Mouse (Mus musculus) regulatory T cell (primary cell): ENCODE measurements around the gene Unc5cl.
"Not testable (repeated sequence)": the region's sequence is repeated elsewhere in the genome, so short reads cannot be mapped to it uniquely, and the experiment has no call there.

Experiments used
- in situ Hi-C: fragments of 300-600 bp; cut with MboI, MseI; formaldehyde crosslinking; loops from one replicate; pipeline ENCODE4 v1.15.1; 2025; ENCODE audit warnings: high pct_unique_total_duplicates

Unc5cl gene

DNA sequence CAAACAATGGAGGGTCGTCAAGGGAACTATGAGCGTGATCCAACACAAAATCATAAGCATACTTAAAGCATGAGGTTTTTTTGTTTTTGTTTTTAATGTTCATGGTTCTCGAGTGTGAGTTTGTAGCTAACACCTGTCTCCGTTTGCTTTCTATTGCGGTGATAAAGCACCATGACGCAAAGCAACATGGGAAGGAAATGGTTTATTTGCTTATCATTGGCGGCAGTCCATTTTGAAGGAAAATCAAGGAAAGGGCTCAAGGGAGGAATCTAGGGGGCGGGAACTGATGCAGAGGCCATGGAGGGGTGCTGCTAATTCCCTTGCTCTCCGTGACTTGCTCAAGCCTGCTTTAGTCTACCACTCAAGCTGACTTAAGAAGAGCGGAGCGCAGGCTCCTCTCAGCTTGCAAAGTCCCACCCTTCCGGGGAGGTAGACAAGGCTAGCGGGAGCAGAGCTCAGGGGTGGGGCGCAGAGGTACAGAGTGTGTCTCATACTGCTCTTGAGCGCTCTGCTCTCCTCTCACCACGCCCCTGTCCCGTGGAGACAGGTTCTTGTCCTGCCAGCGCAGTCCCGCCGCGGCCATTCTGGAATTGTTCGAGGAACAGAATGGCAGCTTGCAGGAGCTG, 12.2 kb downstream of the Unc5cl start:
- in situ Hi-C loops, result no loop called here

DNA sequence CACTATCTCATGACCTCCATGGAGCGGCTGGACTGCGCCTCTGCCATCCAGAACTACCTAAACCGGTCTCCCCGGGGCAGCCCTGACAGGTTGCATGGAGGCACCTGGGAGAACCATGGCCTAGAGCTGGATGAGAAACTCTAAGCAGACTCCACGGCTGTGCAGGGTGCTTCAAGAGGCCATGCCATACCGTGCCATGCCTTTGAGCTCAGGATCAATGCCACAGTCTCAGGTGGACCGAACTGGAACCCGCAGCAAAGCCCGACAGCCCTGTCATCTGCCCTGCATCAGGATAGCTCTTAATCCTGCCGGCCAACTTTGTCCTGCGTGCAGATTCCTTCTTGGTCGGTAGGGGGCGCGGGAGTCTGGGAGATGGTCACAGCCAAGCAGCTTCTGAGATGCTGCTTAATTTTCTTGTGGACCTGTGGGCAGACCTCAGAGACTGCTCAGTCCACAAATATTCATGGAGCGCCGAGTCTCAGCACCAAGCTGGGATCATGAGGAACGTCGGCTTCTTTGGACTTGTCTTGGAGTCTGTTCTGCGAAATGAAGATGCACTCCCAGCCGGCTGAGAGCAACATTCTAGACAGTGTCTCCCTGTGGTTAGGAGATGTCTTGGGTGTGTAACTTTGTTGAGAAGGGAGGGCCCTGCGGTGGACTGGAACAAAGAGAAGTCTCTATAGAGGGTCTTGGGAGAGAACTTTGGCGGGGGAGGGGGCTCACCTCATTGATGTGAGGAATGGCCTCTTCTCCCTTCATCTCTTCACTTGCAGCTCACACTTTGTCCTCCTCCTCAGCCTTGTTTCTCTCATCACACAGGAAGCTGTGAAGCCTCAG, 12.9 kb downstream of the Unc5cl start:
- in situ Hi-C loops, result no loop called here

DNA sequence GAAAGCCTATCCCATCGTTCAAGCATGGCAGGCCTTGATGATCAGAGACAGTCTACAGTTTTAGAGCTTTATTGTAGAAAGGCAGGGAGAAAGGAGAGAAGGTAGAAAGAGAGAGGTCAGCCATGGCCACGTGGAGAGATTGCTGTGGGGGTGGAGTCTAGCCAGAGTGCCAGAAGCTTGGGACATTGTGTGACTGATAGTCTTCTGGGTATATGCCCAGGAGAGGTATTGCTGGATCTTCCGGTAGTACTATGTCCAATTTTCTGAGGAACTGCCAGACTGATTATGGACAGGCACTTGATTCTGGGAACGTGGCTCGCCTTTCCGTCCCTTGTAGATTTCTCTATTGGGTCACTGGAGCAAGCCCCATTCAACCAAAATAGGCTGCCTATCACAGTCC, 19.6 kb downstream of the Unc5cl start:
- in situ Hi-C loops, result not testable (repeated sequence)

DNA sequence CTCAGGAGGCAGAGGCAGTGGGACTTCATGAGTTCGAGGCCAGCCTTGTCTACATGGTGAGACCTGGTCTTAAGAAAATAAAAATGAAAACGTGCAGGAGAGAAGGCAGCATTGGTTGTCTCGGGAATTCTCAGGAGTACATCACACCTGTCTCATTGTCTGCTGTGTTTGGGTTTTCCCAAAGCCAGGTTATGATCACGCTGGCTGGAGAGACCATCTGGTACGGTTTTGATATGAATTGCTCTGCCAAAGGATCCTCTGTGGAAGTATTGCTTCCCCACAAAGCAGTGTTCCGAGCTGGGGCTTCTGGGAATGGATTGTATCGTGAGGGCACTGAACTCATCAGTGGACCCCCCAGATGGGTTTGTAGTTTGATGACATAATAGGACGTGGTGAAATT, 20.7 kb downstream of the Unc5cl start:
- in situ Hi-C loops, result no loop called here

- in situ Hi-C loops, result no loop called here
These were observed 25.3 kb downstream of the Unc5cl start for GRCm38 (mm10) chr17:48479952-48480351.

DNA sequence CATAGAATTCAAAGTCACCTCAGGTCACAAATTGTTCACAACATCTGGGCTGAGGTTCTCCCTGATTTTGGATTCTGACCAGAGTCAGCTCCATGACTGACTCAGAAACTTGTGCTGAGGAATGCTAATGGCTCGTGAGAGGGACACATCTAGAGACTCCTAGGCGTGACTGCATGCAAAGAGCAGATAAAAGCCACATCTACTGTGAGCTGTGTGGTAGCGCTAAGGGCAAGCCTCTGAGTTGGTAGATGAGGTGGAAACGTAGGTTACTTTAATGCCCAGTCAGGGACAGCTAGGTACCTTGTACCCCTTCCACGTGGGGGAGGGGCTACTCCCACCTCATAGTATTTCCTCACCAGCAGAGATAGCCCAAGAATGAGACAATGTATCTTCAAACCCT, 29.1 kb downstream of the Unc5cl start:
- in situ Hi-C loops, result no loop called here

- in situ Hi-C loops, result no loop called here
These were observed 29.5 kb downstream of the Unc5cl start for GRCm38 (mm10) chr17:48484191-48484590.

GRCm38 (mm10) chr17:48489466-48489865, 34.8 kb downstream of the Unc5cl start:
- in situ Hi-C loops, result no loop called here

- in situ Hi-C loops, result no loop called here
These were observed 37.9 kb downstream of the Unc5cl start for GRCm38 (mm10) chr17:48492621-48493020.

DNA sequence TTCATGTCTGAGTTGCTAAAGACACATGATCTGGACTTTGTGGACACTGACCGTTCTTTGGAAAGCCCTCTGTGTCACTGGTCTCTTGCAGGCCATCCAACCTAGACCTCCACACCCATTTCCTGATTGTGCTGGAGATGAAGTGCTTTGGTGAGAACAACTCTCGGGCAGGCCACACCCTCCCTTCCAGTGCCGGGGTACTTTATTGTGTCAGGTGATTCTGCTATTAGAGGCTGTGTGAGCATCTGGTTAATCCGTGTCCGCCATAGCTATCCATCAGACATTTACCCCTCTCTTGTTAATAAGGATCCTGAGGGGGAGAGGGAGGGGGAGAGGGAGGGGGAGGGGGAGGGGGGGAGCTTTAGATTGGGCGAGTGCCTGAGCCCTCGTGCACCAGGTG, 38.9 kb downstream of the Unc5cl start:
- in situ Hi-C loops, result no loop called here

DNA sequence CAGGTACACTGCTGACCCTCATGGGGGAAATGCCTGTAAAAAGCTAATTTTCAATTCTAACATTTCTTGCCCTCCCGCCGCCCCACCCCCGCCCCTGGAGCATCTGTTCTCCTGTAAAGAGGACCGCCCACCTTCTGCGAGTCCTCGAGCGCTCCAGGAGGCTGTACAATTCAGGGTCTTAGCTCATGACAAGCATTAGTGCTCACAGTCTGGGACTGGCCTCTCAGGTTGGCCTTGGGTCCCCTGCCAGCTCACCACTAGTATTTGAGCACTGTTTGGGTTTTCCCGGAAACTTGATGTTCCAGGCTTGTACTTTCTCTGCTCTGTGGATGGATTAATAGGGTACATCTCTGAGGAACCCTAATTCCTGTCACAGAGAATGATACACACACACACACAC, 39.3 kb downstream of the Unc5cl start:
- in situ Hi-C loops, result no loop called here

GRCm38 (mm10) chr17:48497986-48498385, 43.3 kb downstream of the Unc5cl start:
- in situ Hi-C loops, result no loop called here

DNA sequence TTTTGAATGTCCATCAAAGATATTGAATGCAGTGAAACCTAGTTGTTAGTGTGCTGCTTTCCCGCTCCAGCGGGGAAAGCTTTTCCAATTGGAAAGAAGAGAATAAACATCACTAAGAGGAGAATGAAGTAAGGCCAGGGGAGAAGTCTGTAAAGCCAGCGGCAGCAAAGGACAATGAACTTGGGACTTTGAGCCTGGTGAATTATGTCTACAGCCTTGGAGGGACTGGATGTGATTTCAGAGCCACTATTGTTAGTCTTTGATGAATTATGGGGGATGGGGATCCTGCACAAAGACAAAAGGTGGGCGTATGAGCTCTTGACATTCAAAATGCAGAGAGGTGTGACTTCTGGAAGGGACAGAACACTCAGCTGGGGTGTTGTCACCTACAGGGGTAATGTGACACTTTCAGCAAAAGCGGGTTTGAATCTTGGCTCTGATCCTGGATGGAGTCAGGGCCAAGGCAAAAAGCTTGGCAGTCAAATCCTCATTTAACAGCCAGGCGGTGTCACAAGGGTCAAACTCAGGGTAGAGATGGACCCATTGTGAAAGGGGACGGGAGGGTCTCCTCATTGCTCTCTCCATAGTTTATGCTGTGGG, 46.2 kb downstream of the Unc5cl start:
- in situ Hi-C loops, result no loop called here

DNA sequence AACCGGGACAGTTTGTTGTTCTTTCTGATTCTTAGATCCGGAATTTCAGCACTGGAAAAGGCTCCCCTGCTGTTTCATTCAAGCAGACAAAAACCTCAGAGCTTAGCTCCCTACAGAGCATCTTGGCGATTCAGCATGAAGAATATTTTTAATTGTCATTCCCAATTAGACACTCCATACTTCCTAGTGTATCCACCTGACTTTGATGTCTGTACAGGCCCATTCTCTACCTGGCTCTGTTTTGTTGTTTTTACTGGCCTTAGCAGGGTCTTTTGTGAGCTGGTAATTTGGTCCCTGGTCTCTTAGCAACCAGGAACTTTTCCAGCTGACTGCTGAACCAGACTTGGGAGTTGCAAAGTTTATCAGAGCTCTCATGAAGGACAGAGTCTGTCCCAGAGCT, 50.3 kb downstream of the Unc5cl start:
- in situ Hi-C loops, result no loop called here

DNA sequence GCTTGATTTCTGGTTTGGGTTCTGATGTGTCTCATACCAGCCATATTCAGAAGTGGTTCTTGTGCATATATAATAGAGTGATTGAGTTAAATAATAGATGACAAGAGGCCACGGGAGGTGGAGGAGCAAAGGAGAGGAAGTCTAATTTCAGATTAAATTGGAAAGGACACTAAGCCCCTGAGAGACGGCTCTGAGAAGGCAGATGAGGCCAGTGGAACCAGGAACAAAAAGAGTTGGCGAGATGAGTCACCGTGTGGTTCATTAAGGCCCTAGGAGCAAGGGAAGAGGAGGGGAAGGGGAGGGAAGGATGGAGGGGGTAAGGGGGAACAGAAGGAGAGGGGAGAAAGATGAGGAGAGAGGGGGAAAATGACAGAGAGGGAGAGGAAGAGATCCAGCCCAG, 52.3 kb downstream of the Unc5cl start:
- in situ Hi-C loops, result no loop called here

GRCm38 (mm10) chr17:48509596-48509995, 54.9 kb downstream of the Unc5cl start:
- in situ Hi-C loops, result no loop called here

DNA sequence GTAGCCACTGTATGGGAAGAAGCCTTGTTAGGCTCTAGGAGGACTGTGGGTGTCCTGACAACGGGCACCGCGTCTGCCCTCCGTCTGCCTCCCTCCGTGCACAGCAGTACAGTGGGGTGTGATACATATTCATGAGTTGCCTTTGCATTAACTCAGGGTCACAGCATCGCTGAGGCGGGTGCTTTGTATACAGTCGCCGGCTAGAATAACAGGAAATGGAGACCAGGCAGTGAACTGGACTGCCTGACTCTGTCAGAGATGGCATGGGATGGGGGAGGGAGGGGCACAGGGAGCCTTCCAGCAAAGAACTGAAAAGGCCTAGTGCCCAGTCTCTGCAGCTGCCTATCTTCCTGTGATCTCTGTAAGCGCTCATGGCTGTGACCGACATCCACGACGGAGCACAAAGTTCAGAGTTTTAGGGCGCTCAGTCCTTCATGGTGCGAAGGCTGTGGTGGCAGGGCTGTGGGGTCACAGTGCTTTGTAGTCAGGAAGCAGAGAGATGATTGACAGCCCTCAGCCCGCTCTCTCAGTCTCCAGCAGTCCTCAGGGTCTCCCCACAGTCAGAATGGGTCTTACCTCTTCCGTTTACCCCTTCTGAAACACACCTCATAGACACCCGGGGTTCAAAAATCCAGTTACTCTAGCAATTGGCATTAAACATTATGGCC, 58.0 kb downstream of the Unc5cl start:
- in situ Hi-C loops, result no loop called here

DNA sequence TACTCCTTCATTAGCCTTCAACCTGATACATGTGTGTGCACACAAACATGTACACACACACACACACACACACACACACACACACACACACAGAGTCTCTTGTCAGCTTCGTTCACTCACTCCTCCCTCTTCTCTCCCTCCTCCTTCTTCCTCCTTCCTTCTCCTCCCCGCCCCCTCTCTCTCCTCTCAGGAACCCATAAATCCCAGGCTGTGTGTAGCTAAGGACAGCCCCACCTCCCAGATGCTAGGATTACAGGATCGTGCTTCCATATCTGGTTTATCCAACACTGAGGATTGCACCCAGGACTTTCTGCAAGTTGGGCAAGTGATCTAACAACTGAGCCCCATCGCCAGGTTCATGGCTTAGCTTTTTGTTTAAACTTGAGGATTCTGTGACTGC, 59.9 kb downstream of the Unc5cl start:
- in situ Hi-C loops, result no loop called here

GRCm38 (mm10) chr17:48519046-48519445, 64.3 kb downstream of the Unc5cl start:
- in situ Hi-C loops, result no loop called here

GRCm38 (mm10) chr17:48520352-48520751, 65.7 kb downstream of the Unc5cl start:
- in situ Hi-C loops, result loop anchor here (10.0 kb wide), 1 partner anchor 706 kb away; no protein-coding TSS in a partner anchor

DNA sequence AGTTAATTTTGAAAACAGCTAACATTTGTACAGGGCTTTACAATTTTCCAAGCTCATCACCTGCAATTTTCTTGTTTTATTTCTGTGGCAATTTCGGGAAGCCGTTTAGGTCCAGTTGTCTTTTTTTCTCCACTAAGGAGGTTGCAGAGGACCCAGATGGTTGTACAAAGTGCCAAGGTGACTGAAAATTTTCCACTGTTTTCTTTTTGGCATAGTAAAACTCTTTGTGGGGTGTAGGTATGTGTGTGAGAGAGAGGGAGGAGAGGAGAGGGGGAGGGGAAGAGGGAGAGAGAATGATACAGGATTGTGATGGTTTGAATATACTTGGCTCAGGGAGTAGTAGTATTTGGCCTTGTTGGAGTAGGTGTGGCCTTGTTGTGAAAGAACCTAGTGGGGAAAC, 68.4 kb downstream of the Unc5cl start:
- in situ Hi-C loops, result loop anchor here (10.0 kb wide), 1 partner anchor 708 kb away; no protein-coding TSS in a partner anchor
